Mouse (Mus musculus) urinary bladder, adult 18-20 months (tissue): Measurements from ENCODE around the gene Col11a2.

ENCODE experiments used
- DNase-seq, 2 experiments: peaks; one replicate each; pipeline ENCODE4 v3.0.0; 2022; ENCODE audit warnings: low spot score in 2 of 2, mixed read lengths in 2 of 2

Gene Col11a2

GRCm38 (mm10) chr17:34057224-34057623 is 18.0 kb downstream of the Col11a2 start:
- DNase-seq, result no peak

DNA sequence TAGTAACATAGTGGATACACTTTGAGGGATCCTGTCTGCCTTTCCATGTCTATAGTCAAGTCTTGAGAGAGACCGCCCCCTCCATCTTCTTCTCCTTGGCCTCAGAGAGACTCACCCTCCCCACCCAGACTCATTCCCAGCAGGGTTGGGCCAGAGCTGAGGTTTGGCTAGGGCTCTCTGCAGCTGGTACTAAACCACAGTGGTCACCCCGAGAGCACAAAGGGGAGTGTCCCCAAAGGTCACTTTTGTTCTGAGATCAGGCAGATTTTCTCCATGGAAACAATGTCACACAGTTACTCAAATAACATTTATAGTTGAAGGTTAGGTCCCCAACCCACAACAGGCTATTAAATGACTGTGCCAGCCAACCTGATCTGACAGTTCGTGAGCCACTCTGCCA is 29.6 kb downstream of the Col11a2 start:
- DNase-seq, result no peak

- DNase-seq, result no peak
Measured at GRCm38 (mm10) chr17:34072091-34072490, 32.9 kb downstream of the Col11a2 start.

DNA sequence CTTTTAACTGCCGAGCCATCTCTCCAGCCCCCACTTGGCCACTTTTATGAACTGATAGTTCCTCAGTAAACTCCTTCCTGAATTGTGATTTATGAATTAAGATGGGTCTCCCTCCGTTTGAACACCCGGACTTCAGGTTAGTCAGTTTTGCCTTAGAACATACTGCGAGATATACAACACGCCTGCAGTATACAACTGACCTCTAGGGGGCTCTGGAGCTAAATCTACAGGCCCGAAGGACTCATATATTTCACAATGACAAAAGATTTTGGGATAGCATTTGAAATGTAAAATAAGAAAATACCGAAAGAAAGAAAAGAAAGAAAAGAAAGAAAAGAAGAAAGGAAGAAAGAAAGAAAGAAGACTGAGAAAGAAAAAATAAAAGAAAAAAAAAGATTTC is 36.0 kb downstream of the Col11a2 start:
- peak; percentile 24 to 61 for DNase-seq

DNA sequence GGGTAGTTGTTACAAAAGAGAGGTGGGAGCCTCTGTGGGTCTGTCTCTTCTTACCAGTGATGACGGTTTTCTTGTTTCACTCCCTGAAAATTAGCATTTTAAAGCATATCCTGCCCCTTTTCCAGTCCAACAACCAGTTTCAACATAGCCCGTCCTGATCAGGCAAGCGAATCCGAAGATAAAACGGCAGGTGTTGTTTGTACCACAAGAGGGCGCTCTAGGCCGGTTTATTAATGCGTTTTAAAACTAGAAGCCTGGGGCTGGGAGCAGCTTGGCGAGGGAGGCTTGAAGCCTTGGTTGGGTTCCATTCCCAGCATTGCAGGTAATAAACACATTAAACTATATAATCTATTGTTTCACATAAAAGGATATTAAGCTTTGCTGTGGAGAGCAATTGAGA is 38.3 kb downstream of the Col11a2 start:
- peak; percentile 28 to 33 for DNase-seq

GRCm38 (mm10) chr17:34078148-34078547 is 38.9 kb downstream of the Col11a2 start:
- no peak for DNase-seq

GRCm38 (mm10) chr17:34079002-34079401 is 39.8 kb downstream of the Col11a2 start:
- no peak for DNase-seq

GRCm38 (mm10) chr17:34079621-34080020 is 40.4 kb downstream of the Col11a2 start:
- DNase-seq, result no peak

DNA sequence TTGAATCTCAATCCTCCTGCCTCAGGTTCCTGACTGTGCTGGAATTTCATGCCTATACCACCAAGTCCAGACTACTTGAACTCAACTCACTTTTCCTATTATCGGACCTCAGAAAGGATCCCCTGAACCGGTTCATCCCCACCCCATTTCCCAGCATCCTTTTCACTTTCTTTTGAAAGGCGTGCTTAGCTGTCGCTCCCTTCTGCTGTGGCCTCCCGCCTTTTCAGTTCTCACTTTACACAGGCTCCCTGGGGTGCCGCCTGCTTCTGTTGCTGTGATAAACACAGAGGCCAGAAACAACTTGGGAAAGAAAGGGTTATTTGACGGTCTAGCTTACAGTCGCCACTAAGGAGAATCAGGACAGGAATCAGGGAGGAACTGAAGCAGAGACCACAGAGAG is 43.9 kb downstream of the Col11a2 start:
- no peak for DNase-seq

DNA sequence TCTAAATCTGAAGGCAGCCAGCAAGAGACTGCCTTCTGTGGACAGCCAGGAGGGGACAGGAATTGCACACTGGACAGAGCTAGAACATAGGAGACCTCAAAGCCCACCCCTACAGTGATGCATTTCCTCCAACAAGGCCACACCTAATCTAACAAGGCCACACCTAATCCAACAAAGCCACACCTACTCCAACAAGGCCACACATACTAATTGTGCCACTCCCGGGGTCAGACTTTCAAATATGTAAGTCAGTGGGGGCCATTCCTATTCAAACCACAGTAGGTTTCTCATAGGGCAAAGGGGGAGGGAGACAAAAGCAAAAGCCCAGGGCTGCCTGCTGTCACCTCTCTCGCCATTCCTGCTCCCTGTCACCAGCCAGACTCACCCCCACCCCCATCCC is 48.1 kb downstream of the Col11a2 start:
- no peak for DNase-seq

DNA sequence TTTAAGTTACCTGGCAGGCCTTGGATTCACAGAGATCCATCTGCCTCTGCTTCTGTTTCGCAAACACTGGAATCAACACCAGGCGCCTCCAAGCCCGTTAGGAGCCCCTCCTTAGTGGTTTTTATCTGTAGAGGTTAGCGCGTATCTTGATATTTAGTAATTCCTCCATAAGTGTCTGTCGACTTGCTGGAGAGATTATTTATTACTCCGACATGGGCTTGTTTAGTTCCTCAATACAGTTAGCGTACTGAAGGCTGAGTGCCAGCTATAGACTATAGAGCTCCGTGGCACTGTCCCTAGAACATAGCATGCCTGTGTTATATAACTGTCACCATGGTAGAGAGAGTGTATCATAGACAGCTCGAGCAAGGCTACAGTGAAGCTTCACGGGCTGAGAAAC is 48.9 kb downstream of the Col11a2 start:
- DNase-seq, result no peak

DNA sequence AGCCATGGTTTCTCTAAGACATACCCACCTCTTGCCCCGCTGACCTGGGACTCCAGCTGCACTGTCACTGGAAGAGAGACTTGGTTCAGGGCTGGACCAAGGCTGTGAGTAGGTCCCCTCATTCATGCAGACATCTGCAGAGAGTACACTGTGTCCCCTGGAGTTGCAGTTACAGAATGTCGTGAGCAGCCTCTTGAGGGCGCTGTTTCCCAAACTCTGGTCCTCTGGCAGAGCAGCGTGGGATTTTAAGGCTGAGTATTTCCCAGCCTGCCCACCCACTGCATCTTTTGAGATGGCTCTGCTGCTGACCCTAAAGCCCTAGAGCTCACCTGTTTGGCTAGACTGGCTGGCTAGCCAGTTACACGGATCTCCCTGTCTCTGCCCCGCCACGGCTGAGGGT is 51.7 kb downstream of the Col11a2 start:
- DNase-seq, result no peak

DNA sequence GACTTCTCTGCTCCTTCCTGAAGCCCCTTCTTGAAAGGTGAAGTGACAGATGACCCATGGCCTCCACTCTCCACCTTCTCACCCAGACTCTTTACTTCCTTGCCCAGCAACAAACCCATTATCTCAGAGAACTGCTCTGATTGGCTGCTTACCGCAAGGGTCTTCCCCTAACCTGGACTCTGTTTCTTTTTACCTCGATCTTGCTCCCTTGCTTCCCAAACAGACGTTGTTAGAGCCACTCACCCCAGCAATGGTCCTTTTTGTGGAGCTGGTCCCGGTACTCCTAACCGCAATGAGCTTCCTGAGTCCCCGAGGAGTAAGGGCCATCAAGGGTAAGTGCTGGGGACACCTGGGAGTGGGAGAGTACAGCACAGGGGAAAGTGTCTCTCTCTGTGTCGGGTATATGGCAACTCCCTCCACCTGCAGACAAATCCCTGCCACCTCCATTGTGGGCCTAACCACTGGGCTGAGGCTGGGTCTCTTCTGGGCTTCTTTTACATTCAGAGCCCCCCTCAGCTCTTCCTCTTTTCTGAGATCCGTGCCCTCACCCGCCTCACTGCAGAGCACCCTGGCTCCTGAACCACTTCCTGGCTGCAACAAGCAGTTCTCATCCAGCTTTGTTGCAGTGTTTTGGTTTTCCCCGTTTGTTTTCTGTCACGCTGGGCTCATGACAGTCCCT is 53.1 kb downstream of the Col11a2 start, which contains the start of gene H2-Oa:
Gene H2-Oa, plus strand, starts transcription at position 144 of the 679 bp plus-strand sequence.
- DNase-seq, result no peak

DNA sequence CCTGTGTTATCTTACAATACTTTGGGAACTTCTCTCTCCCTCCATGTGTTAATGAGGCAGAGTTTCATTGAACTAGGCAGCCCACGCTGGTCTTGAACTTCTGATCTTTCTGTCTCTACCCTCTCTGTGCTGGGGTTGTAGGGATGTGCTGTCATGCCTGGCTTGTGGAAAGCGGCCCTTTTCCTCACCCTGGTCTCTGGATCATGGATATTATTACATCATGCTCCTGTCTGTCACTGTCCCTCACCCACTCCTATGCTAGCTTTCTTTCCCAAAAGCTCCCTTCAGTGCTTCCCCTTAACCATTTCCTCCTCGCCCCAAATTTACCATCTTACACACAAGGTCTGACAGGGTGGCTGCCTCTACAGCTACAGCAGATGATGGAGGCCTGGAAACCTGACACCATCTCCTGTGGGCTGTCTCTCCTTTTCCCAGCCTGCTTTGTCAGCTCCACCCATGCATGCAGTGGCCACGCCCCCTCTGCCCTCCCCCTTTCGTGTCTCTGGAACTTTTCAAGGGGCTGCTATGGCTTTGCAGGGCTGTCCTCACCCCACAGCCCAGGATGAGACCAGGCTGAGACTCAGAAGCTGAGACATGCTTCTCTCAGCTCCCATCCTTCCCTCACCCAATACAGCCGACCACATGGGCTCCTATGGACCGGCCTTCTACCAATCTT is 54.1 kb downstream of the Col11a2 start:
- DNase-seq, result no peak

DNA sequence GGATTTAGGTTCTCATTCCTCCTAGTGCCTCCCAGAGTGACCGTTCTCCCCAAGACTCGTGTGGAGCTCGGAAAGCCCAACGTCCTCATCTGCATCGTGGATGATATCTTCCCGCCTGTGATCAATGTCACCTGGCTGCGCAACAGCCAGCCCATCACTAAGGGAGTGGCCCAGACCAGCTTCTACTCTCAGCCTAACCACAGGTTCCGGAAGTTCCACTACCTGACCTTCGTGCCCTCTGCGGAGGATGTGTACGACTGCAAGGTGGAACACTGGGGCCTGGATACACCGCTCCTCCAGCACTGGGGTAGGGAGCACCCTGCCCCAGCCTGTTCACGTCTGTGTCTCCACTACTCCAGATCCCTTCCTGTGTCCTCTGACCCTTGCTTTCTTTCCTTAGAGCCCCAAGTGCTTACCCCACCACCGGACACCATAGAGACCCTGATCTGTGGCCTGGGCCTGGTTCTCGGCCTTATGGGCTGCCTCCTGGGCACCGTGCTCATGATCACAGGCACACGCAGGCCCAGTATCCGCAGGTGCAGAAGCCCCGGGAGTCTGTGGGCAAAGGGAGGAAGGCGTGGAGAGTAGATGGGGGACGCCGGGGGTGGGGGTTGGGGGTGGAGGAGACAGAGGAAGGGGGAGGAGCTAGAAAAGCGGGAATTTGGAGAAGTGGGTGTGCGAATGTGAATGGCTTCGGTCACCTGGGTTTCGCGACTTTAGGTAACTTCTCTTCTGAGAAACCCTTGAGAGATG is 55.2 kb downstream of the Col11a2 start:
- DNase-seq, result no peak

DNA sequence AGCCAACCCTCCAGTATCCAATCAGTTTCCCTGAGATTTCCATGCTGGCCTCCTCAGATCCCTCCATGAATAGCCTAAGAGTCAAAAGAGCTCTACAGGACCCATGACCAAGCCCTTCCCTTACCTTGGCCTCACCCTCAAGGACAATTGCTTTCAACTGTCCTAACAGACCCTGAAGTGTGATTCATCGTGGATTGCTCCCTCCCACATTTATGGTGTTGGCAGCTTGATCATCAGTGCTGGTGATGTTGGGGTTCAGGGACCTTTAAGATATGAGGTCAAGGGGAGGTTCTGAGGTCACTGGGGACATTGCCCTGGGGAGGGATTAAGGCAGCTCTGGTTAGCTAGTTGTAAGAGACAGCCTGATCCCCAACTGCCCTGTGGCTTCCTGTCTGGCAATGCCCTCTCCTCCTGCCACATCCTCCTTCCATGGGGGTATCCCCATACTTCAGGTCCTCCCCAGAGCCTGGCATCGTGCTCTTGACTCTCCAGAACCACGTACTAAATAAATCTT is 57.3 kb downstream of the Col11a2 start:
- DNase-seq, result no peak

- DNase-seq, result no peak
Measured at GRCm38 (mm10) chr17:34097272-34097671, 58.0 kb downstream of the Col11a2 start.

- DNase-seq, result no peak
Measured at GRCm38 (mm10) chr17:34098709-34099479, 59.7 kb downstream of the Col11a2 start.

GRCm38 (mm10) chr17:34099531-34099930 is 60.3 kb downstream of the Col11a2 start:
- DNase-seq, result no peak

DNA sequence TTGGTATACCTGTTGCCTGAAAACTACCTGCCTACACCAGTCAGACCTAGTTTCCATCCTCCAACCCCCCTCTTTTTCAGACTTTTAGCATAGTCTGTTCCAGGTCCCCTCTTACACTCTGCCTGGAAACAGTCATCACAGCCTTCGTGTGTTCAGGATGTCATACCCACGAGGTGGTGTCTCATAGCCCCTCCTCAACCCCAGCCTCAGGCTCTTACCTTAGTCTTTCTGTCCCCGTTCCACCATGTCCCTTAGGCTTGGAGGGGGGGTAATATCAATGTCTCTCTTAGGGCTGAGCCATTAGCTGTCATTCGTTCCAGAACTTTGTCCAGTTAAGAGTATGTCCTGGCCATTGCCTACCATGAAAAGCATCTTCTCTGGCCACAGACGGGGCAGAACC is 61.9 kb downstream of the Col11a2 start:
- no peak for DNase-seq

DNA sequence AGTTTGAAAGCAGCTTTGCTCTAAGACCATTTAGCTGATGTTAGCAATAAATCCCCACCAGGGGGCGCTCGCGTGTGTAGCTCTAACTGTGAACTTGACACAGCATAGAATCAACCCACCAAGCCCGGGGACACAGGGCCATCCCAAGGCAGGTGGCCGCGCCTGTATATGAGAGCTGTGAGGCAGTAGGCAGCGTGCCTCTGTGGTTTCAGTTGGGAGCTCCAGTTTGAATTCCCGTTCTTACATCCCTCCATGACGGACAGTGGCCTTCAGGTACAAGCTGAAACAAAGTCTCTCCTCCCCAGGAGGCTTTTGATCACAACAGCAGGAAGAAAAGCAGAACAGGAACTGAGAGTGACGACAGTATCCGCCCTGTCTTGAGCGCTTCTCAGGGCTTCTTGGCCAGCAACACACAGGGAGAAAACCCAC is 62.4 kb downstream of the Col11a2 start:
- DNase-seq, result peak; percentile 81 to 92

GRCm38 (mm10) chr17:34102831-34103230 is 63.6 kb downstream of the Col11a2 start:
- DNase-seq, result no peak
